Mouse (Mus musculus): ENCODE data around the gene Gm648. TPM values are rescaled to one million over a fixed set of nuclear protein-coding genes. Genes with fewer than 3 reads are reported as not detected.
A peak's percentile ranks its signal among the peaks of the same experiment; 100 is the strongest.
"Not testable (repeated sequence)": the region's sequence is repeated elsewhere in the genome, so short reads cannot be mapped to it uniquely, and the experiment has no call there.

Gene Gm648
- not detected for total RNA-seq (2022)

DNA sequence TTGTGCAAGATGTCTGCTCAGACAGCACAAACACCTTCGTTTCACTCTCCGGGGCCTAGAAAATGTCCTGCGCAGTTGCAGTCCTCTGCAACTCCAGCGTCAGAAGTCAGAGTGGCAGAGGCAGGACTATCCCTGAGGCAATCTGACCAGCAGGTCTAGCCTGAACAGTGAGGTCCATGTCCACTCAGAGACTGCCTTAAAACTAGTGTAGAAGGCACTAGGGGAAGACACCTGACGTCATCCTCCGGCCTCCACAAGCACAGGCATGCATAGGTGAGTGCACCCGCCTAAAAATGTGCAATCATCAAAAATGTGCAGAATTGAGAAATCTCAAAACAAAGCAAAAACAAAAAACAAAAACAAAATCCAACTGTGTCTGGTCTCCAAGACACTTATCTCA is at the start of gene Gm648:
Gm648 (minus strand) TSS at position 101 of the 400 bp plus-strand sequence.
- DNase-seq (ENCODE audit: low spot score), result no peak

DNA sequence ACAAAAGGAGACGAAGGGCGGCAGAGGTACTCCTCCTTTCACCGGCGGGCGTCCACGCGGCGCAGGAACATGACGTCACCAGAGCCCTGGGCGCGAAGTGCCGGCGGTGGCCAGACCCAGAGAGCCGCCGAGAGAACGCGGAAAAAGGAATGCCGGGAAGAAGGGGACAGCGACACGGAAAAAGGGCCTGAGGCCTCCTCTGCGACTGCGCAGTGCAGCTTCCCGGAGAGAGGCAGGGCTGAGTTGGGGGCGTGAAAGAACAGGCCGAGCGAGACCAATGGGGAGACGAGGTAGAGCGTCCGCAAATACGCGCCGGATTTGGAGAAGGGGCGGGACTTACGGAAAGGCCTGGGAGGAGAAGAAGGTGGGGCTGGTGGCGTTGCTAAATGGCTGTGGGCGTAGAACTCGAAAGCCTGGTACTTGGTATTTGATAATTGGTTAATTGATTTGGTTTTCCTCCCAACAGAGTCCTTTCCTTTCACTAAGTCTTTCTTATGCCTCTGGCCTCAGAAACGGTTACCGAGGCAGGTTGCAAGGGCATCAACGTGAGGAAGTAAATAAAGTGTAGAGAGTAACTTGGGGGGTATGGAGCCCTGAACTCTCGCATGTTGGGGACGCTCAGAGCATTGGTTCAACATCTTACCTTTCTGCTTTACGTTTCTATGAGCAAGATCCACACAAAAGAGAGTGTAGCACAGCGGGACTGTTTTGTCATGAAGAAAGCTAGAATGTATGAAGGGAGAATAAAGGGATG is 48.7 kb upstream of the Gm648 start, which contains the start of gene Mmgt1:
Mmgt1 (minus strand) TSS at position 183 of the 754 bp plus-strand sequence.
- peak; percentile 93 for DNase-seq (ENCODE audit: low spot score)

- DNase-seq (ENCODE audit: low spot score), result peak; percentile 1
Observed at GRCm38 (mm10) chrX:56597219-56597886, 47.9 kb upstream of the Gm648 start.

- DNase-seq (ENCODE audit: low spot score), result no peak
Observed at GRCm38 (mm10) chrX:56578200-56578599, 28.8 kb upstream of the Gm648 start.

- DNase-seq (ENCODE audit: low spot score), result no peak
Observed at GRCm38 (mm10) chrX:56572465-56572864, 23.1 kb upstream of the Gm648 start.

DNA sequence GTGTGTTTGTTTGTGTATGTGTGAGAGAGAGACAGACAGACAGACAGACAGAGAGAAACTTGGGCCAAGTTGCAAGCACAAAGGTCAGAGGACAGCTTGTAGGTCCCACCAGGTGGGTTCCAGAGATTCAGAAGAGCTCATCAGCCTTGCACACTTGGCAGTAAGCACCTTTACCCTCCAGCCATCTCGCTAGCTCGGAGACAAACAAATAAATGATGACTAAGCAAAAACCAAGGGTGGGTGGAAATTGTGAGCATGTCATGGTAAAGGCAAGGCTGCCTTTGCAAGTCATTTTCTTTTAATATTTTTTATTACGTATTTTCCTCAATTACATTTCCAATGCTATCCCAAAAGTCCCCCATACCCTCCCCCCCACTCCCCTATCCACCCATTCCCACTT is 4.2 kb upstream of the Gm648 start:
- no peak for DNase-seq (ENCODE audit: low spot score)

GRCm38 (mm10) chrX:56537162-56537561 is 12.2 kb downstream of the Gm648 start:
- no peak for DNase-seq (ENCODE audit: low spot score)

GRCm38 (mm10) chrX:56531266-56531665 is 18.1 kb downstream of the Gm648 start:
- peak; percentile 36 for DNase-seq (ENCODE audit: low spot score)

DNA sequence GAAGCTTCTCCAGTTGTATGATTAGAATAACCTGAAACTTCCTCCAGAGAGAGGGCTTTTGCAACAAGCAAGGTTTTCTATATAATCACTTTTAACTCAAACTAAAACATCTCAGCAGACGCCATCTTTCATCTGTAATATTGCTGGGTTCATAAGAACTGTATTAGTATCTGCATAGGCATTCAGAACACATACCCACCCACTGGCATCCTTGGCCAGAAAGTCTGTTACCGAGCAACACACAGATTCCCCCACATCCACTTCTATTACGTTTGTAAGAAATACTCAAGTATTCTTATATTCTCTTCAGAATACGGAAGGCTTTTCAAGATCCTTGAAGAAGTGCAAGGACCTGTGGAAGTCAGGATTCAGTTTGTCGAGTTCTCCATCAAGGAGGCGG is 25.0 kb downstream of the Gm648 start, which contains the start of gene Gm10477:
Gm10477 (plus strand) TSS at position 301 of the 400 bp plus-strand sequence.
- DNase-seq (ENCODE audit: low spot score), result not testable (repeated sequence)

GRCm38 (mm10) chrX:56497241-56497640 is 52.2 kb downstream of the Gm648 start:
- DNase-seq (ENCODE audit: low spot score), result no peak

Small RNAs within 50 kb of the gene (microRNA-seq; reads per million reads assigned to microRNA genes)
- gene Mir5116, result 2.5 reads per million

Other genes starting within 250 kb of the Gm648 start
- gene Zfp449, start 203.2 kb downstream of the Gm648 start, total RNA-seq (2022), result 1 to 10 TPM; 3.5 to 5.8 (median 4.6) TPM
- gene Smim10l2a, start 175.0 kb downstream of the Gm648 start, total RNA-seq (2022), result under 1 TPM in 3 of 4 experiments, not detected in 1; 0.16 to 0.35 (median 0.26) TPM
- gene Gm2174, start 101.6 kb downstream of the Gm648 start, total RNA-seq (2022), result 1 to 10 TPM in 2 of 4 experiments, not detected in 2; 1.9 to 2.8 TPM
- 1 to 10 TPM; 3.8 to 6.9 (median 4.5) TPM for gene Ints6l, start 94.7 kb downstream of the Gm648 start, total RNA-seq (2022)
- not detected for gene Gm10477, start 24.9 kb downstream of the Gm648 start, total RNA-seq (2022)
- gene Mmgt1, start 48.5 kb upstream of the Gm648 start, total RNA-seq (2022), result 10 to 100 TPM; 28.5 to 33.9 (median 30.6) TPM
- gene Slc9a6, start 60.2 kb upstream of the Gm648 start, total RNA-seq (2022), result 10 to 100 TPM; 23.4 to 28.6 (median 26.0) TPM
- gene Fhl1, start 182.2 kb upstream of the Gm648 start, total RNA-seq (2022), result 100 to 1,000 TPM; 107 to 153 (median 139) TPM

All from heart, adult 8-10 months (tissue).